In genomic region chr2:35299437-35299836, GRCm38 (mm10) we compare ENCODE assay signal across 24 mouse cellular contexts. TPM values are rescaled to one million over a fixed set of nuclear protein-coding genes. Genes with fewer than 3 reads are reported as not detected.
DNase-seq lines count a peak whose midpoint lies in the region; ATAC-seq and TF ChIP-seq lines count a peak whose summit lies in the region.
"Had no signal": no experiment of that assay in that cellular context is flagged by ENCODE, and none has a peak within 500 bp of the region (broad histone marks: within the 10 kb centered on the region; RNA-seq: fewer than 3 reads in every experiment).

No protein-coding gene starts in this region.

- H3K27ac ChIP-seq in liver, embryonic 12.5 days: no peak overlapping the region
- no peak overlapping the region for H3K27ac ChIP-seq in embryonic facial prominence, embryonic 10.5 days (replicated peaks)
- H3K27ac ChIP-seq: embryonic facial prominence, embryonic 12.5 days; forebrain, embryonic 13.5 days; heart, embryonic 13.5 days; hindbrain, embryonic 15.5 days had no signal

- peaks cover 6% of the 10 kb centered on the region; the same call in 1 of the 2 replicates for H3K36me3 ChIP-seq in liver, embryonic 12.5 days
- H3K36me3 ChIP-seq in myocyte (ENCODE audit: control insufficient read depth, insufficient read depth): peaks cover 15% of the 10 kb centered on the region
- no peaks in the 10 kb centered on the region for H3K36me3 ChIP-seq in embryonic facial prominence, embryonic 10.5 days (replicated peaks)
- H3K36me3 ChIP-seq: hindbrain, embryonic 15.5 days had no signal

- ATAC-seq in liver, embryonic 12.5 days: peak; percentile 52
- 0 out of 2 replicates have a peak, but pooled peaks have one; percentile 15 for ATAC-seq in erythroid progenitor cell, adult 5-6 weeks (replicated peaks; ENCODE audit: low FRiP score, poor library complexity, severe bottlenecking)
- ATAC-seq: forebrain, embryonic 13.5 days; forebrain, postnatal 0 days; inflammation-experienced regulatory T-cells, adult 6 months; Patski had no signal

- 50% methylated on average over 2 of the region's 2 CpGs for WGBS in liver, embryonic 12.5 days (ENCODE audit: insufficient replicate concordance)
- WGBS in embryonic facial prominence, embryonic 10.5 days: 95% methylated on average over 2 of the region's 2 CpGs

- no peak overlapping the region for H3K4me3 ChIP-seq in liver, embryonic 12.5 days
- no peak overlapping the region for H3K4me3 ChIP-seq in myocyte
- H3K4me3 ChIP-seq in embryonic facial prominence, embryonic 10.5 days: no peak overlapping the region
- H3K4me3 ChIP-seq: embryonic facial prominence, embryonic 12.5 days; forebrain, embryonic 13.5 days; gastrocnemius, adult 2 months; heart, embryonic 13.5 days; hindbrain, embryonic 15.5 days had no signal

- intact Hi-C loops in gastrocnemius, postnatal 36 days (cut with DNase I): loop anchor here (2.0 kb wide), 2 partner anchors 49 to 97 kb away; partner anchors contain the start of gene 4930402F06Rik

- no peak for TF ChIP-seq POLR2A in myocyte (IDR thresholded peaks at IDR 0.05; ENCODE audit: insufficient read length, low read depth)

- H3ac ChIP-seq in myocyte (ENCODE audit: control insufficient read depth, insufficient read length): no peak overlapping the region

- no peaks in the 10 kb centered on the region for H3K79me2 ChIP-seq in myocyte (ENCODE audit: control insufficient read depth, insufficient read depth)

- H3K9ac ChIP-seq in liver, embryonic 12.5 days: no peak overlapping the region
- H3K9ac ChIP-seq: embryonic facial prominence, embryonic 12.5 days; forebrain, embryonic 13.5 days; forebrain, postnatal 0 days; heart, embryonic 13.5 days; hindbrain, embryonic 15.5 days had no signal

- no peaks in the 10 kb centered on the region for H3K9me3 ChIP-seq in liver, embryonic 12.5 days (replicated peaks)
- no peaks in the 10 kb centered on the region for H3K9me3 ChIP-seq in embryonic facial prominence, embryonic 10.5 days
- H3K9me3 ChIP-seq: embryonic facial prominence, embryonic 12.5 days; forebrain, embryonic 13.5 days; heart, embryonic 13.5 days; hindbrain, embryonic 15.5 days had no signal

- H3K4me1 ChIP-seq in liver, embryonic 12.5 days: peaks cover 11% of the 10 kb centered on the region
- no peaks in the 10 kb centered on the region for H3K4me1 ChIP-seq in embryonic facial prominence, embryonic 10.5 days
- H3K4me1 ChIP-seq: embryonic facial prominence, embryonic 12.5 days; forebrain, embryonic 13.5 days; hindbrain, embryonic 15.5 days had no signal

- peaks cover 20% of the 10 kb centered on the region; the same call in 1 of the 2 replicates for H3K27me3 ChIP-seq in liver, embryonic 12.5 days (replicated peaks)
- no peaks in the 10 kb centered on the region for H3K27me3 ChIP-seq in myocyte (ENCODE audit: control insufficient read depth, insufficient read depth, insufficient read length)
- peaks cover 12% of the 10 kb centered on the region for H3K27me3 ChIP-seq in embryonic facial prominence, embryonic 10.5 days (replicated peaks; ENCODE audit: low read depth, poor library complexity, severe bottlenecking)
- H3K27me3 ChIP-seq: CH12.LX; embryonic facial prominence, embryonic 12.5 days; forebrain, embryonic 13.5 days; heart, embryonic 13.5 days; hindbrain, embryonic 15.5 days; Patski had no signal

- no peak overlapping the region for H3K4me2 ChIP-seq in liver, embryonic 12.5 days
- H3K4me2 ChIP-seq in myocyte (ENCODE audit: low read depth): no peak overlapping the region
- H3K4me2 ChIP-seq: embryonic facial prominence, embryonic 12.5 days; forebrain, embryonic 13.5 days; heart, embryonic 13.5 days; hindbrain, embryonic 15.5 days had no signal

- DNase-seq in liver (no peak), 416B (ENCODE audit: low read depth) (peak; percentile 35)
- DNase-seq in gastrocnemius, postnatal 36 days: no peak
- DNase-seq in embryonic facial prominence, embryonic 10.5 days (ENCODE audit: low spot score): no peak
- DNase-seq: adrenal gland, adult 2 months; adrenal gland, postnatal 36 days; cerebellum, adult 2 months; cerebellum, postnatal 10 days; embryo, embryonic 11 days; forebrain, postnatal 0 days; gastrocnemius, adult 2 months; gastrocnemius, postnatal 25 days; heart, adult 11 months; heart, postnatal 36 days had no signal

TF ChIP-seq in myocyte, 11 proteins besides CTCF, POLR2A, EP300 and RAD21:
- TF ChIP-seq TCF12 (IDR thresholded peaks at IDR 0.05; ENCODE audit: insufficient read depth, poor library complexity, severe bottlenecking): peak; percentile 22
- peak; percentile 47 to 88 (median 54) for TF ChIP-seq MYOD1 (IDR thresholded peaks at IDR 0.05; ENCODE audit: control insufficient read depth in 1 of 3, insufficient read length in 2 of 3, low read depth in 2 of 3)
- no peak for TF ChIP-seq CEBPB (IDR thresholded peaks at IDR 0.05; ENCODE audit: insufficient read depth, poor library complexity, severe bottlenecking)
- peak in 1 of 3 experiments; percentile 51 for TF ChIP-seq MYOG (IDR thresholded peaks at IDR 0.05; ENCODE audit: control insufficient read depth in 1 of 3, insufficient read depth in 1 of 3, insufficient read length in 2 of 3, low read depth in 2 of 3)
- no peak for TF ChIP-seq SRF (IDR thresholded peaks at IDR 0.05; ENCODE audit: control insufficient read depth, insufficient read length, low read depth)
- no peak for TF ChIP-seq MAX (IDR thresholded peaks at IDR 0.05; ENCODE audit: low read depth)

RNA-seq across cellular contexts. Expression of gene Stom, which starts 37.3 kb away (rescaled TPM):
- 134 TPM in 2 replicates for polyA plus RNA-seq in liver, embryonic 12.5 days (2016; fragmentation: Nextera tagmentation; extraction: Ambion mirVana)
- 563 and 590 TPM in 2 replicates for total RNA-seq in erythroid progenitor cell, adult 5-6 weeks (2015; ENCODE audit: low replicate concordance)
- 638 and 692 TPM in 2 replicates for total RNA-seq in erythroid progenitor cell, adult 5-6 weeks (2017; ENCODE audit: low replicate concordance)
- 170 TPM for polyA plus RNA-seq in myocyte (2012; fragmentation: generic; extraction: Trizol)
- total RNA-seq in gastrocnemius, postnatal 36 days (2021): 10 to 100 TPM; 18.4 to 20.7 TPM
- polyA plus RNA-seq in embryonic facial prominence, embryonic 10.5 days (2016; fragmentation: Nextera tagmentation; extraction: Ambion mirVana): 18.0 and 18.9 TPM in 2 replicates

RNA-seq across cellular contexts. Expression of gene Gsn, which starts 43.3 kb away (rescaled TPM):
- 76.8 and 80.4 TPM in 2 replicates for polyA plus RNA-seq in liver, embryonic 12.5 days (2016; fragmentation: Nextera tagmentation; extraction: Ambion mirVana)
- 5.9 and 10.1 TPM in 2 replicates for total RNA-seq in erythroid progenitor cell, adult 5-6 weeks (2015; ENCODE audit: low replicate concordance)
- 6.7 and 15.5 TPM in 2 replicates for total RNA-seq in erythroid progenitor cell, adult 5-6 weeks (2017; ENCODE audit: low replicate concordance)
- polyA plus RNA-seq in myocyte (2012; fragmentation: generic; extraction: Trizol): 282 TPM
- total RNA-seq in gastrocnemius, postnatal 36 days (2021): 100 to 1,000 TPM; 396 to 415 TPM
- 13.6 and 18.9 TPM in 2 replicates for polyA plus RNA-seq in embryonic facial prominence, embryonic 10.5 days (2016; fragmentation: Nextera tagmentation; extraction: Ambion mirVana)
